ENCODE assay signal across 7 mouse cellular contexts in the genomic region with DNA sequence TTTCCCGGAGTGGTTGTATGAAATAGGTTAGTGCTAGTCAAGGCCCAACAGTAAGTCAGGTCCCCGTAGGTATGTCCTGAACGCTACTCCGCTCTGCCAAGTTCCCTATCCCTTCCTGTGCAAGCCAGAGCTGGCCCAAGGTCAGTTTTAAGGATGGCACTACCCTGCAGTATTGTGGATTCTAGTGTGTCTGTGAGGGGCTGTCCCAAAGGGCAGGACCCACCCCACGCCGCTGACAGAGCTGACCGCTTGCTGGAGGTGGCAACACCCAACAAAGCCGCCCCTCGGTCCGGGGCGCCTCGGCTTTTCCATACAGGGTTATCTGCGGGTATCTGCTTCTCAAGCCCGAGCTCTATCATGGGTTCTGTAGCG. TPM values are rescaled to one million over a fixed set of nuclear protein-coding genes. Genes with fewer than 3 reads are reported as not detected.
DNase-seq lines count a peak whose midpoint lies in the region; ATAC-seq and TF ChIP-seq lines count a peak whose summit lies in the region.

No protein-coding gene starts in this region.

- peaks cover 16% of the 10 kb centered on the region; the same call in 1 of the 2 replicates for H3K36me3 ChIP-seq in lung, embryonic 14.5 days (ENCODE audit: insufficient read depth)
- H3K36me3 ChIP-seq in embryonic facial prominence, embryonic 15.5 days, result 0 out of 2 replicates have a peak, but pooled peaks cover 8% of the 10 kb centered on the region
- H3K36me3 ChIP-seq in limb, embryonic 13.5 days, result peaks cover 17% of the 10 kb centered on the region
- peaks cover 6% of the 10 kb centered on the region; the same call in 1 of the 2 replicates for H3K36me3 ChIP-seq in small intestine, adult 2 months (ENCODE audit: control insufficient read depth, insufficient read depth, low read length)

- TF ChIP-seq CTCF in lung, embryonic 14.5 days (IDR thresholded peaks at IDR 0.05; ENCODE audit: low read depth), result no peak
- no peak for TF ChIP-seq CTCF in small intestine, adult 2 months (IDR thresholded peaks at IDR 0.05; ENCODE audit: extremely low read depth, insufficient read length, insufficient replicate concordance, low read depth, low read length)

- peak overlapping the region; percentile 99 for H3K27ac ChIP-seq in lung, embryonic 14.5 days (ENCODE audit: low read depth)
- H3K27ac ChIP-seq in embryonic facial prominence, embryonic 15.5 days (replicated peaks), result peak overlapping the region; percentile 99
- peak overlapping the region; percentile 89 for H3K27ac ChIP-seq in limb, embryonic 13.5 days
- peak overlapping the region; percentile 62 for H3K27ac ChIP-seq in small intestine, adult 2 months (ENCODE audit: insufficient read depth, low read depth, low read length)

- no peak for TF ChIP-seq POLR2A in small intestine, adult 2 months (IDR thresholded peaks at IDR 0.05; ENCODE audit: low read depth, low read length)

- H3K27me3 ChIP-seq in lung, embryonic 14.5 days (ENCODE audit: insufficient read depth, low read length), result no peaks in the 10 kb centered on the region
- no peaks in the 10 kb centered on the region for H3K27me3 ChIP-seq in embryonic facial prominence, embryonic 15.5 days
- H3K27me3 ChIP-seq in limb, embryonic 13.5 days, result no peaks in the 10 kb centered on the region
- H3K27me3 ChIP-seq in small intestine, adult 2 months (ENCODE audit: control insufficient read depth, insufficient read depth, low read length), result no peaks in the 10 kb centered on the region

- H3K9ac ChIP-seq in lung, embryonic 14.5 days, result peak overlapping the region; percentile 70
- peak overlapping the region; percentile 59 for H3K9ac ChIP-seq in embryonic facial prominence, embryonic 15.5 days
- H3K9ac ChIP-seq in limb, embryonic 13.5 days, result peak overlapping the region; percentile 81

- peak; percentile 73 for ATAC-seq in lung, embryonic 14.5 days (ENCODE audit: insufficient read depth)
- ATAC-seq in embryonic facial prominence, embryonic 15.5 days (ENCODE audit: insufficient number of reproducible peaks, low FRiP score, low TSS enrichment, low read depth), result peak; percentile 40
- ATAC-seq in limb, embryonic 13.5 days (ENCODE audit: low FRiP score, low read depth), result no peak; the same call in none of the 2 replicates

- peak overlapping the region; percentile 70 for H3K4me3 ChIP-seq in lung, embryonic 14.5 days (ENCODE audit: low read depth, low read length)
- H3K4me3 ChIP-seq in embryonic facial prominence, embryonic 15.5 days (replicated peaks), result peak overlapping the region; percentile 83
- peak overlapping the region; percentile 83 for H3K4me3 ChIP-seq in limb, embryonic 13.5 days
- H3K4me3 ChIP-seq in small intestine, adult 2 months (ENCODE audit: low read depth, low read length), result peak overlapping the region; percentile 60

- no peak for DNase-seq in lung, embryonic 14.5 days
- no peak for DNase-seq in lung, postnatal 36 days
- no peak for DNase-seq in adrenal gland, adult 18-20 months (ENCODE audit: low spot score in 2 of 2)
- DNase-seq in embryo, embryonic 10.5 days (ENCODE audit: low spot score), result no peak

- WGBS in lung, embryonic 14.5 days, result 3% methylated on average over 14 of the region's 15 CpGs
- WGBS in embryonic facial prominence, embryonic 15.5 days, result 5% methylated on average over 15 of the region's 15 CpGs
- WGBS in limb, embryonic 13.5 days, result 2% methylated on average over 15 of the region's 15 CpGs
- WGBS in small intestine, adult 2 months, result 5% methylated on average over 15 of the region's 15 CpGs

- H3K4me1 ChIP-seq in lung, embryonic 14.5 days (ENCODE audit: insufficient read depth), result peaks cover 4% of the 10 kb centered on the region; the same call in 1 of the 2 replicates
- H3K4me1 ChIP-seq in embryonic facial prominence, embryonic 15.5 days, result peaks cover 19% of the 10 kb centered on the region
- peaks cover 26% of the 10 kb centered on the region for H3K4me1 ChIP-seq in limb, embryonic 13.5 days
- peaks cover 9% of the 10 kb centered on the region; the same call in 1 of the 2 replicates for H3K4me1 ChIP-seq in small intestine, adult 2 months (ENCODE audit: control insufficient read depth, insufficient read depth, insufficient read length, low read length)

- no peaks in the 10 kb centered on the region for H3K9me3 ChIP-seq in lung, embryonic 14.5 days (ENCODE audit: low read depth, low read length)
- no peaks in the 10 kb centered on the region for H3K9me3 ChIP-seq in embryonic facial prominence, embryonic 15.5 days (replicated peaks)
- no peaks in the 10 kb centered on the region for H3K9me3 ChIP-seq in limb, embryonic 13.5 days

- H3K4me2 ChIP-seq in lung, embryonic 14.5 days, result peak overlapping the region; percentile 75
- H3K4me2 ChIP-seq in embryonic facial prominence, embryonic 15.5 days (replicated peaks), result peak overlapping the region; percentile 65
- peak overlapping the region; percentile 77 for H3K4me2 ChIP-seq in limb, embryonic 13.5 days (replicated peaks)

RNA-seq across cellular contexts. Expression of gene Ywhah, which starts 0.4 kb away (rescaled TPM):
- polyA plus RNA-seq in lung, embryonic 14.5 days (2014; fragmentation: Nextera tagmentation; extraction: Ambion mirVana), result 415 and 431 TPM in 2 replicates
- 362 and 371 TPM in 2 replicates for polyA plus RNA-seq in embryonic facial prominence, embryonic 15.5 days (2015; fragmentation: Nextera tagmentation; extraction: Ambion mirVana)
- 363 and 388 TPM in 2 replicates for polyA plus RNA-seq in limb, embryonic 13.5 days (2015; fragmentation: Nextera tagmentation; extraction: Ambion mirVana)
- 105 and 188 TPM in 2 replicates for polyA plus RNA-seq in small intestine, adult 2 months (2012; rRNA removed)
- total RNA-seq in adrenal gland, adult 18-20 months (2021), result 100 to 1,000 TPM; 183 to 185 TPM
